Mouse (Mus musculus): ENCODE measurements around the gene Frmd4a. TPM values are rescaled to one million over a fixed set of nuclear protein-coding genes. Genes with fewer than 3 reads are reported as not detected.

The Frmd4a gene
- total RNA-seq, 1 experiment = 9.3 TPM

GRCm38 (mm10) chr2:4285693-4286291, 268.3 kb downstream of the Frmd4a start:
- Histone ChIP-seq H3K9ac (ENCODE audit: insufficient read depth, low read depth, low read length, poor library complexity, severe bottlenecking) (no peak overlapping the region), H3K36me3 (ENCODE audit: control insufficient read depth, insufficient read depth, low read length, poor library complexity, severe bottlenecking) (no peaks in the 10 kb centered on the region), H3K4me3 (ENCODE audit: insufficient read depth in 1 of 2, low read depth in 1 of 2, low read length in 2 of 2, poor library complexity in 1 of 2, severe bottlenecking in 1 of 2) (no peak overlapping the region), H3K9me3 (ENCODE audit: control insufficient read depth, insufficient read depth, low read depth, low read length) (no peaks in the 10 kb centered on the region), H3K27ac (ENCODE audit: insufficient read depth, low read depth, low read length, poor library complexity, severe bottlenecking) (no peak overlapping the region), H3K4me1 (ENCODE audit: control insufficient read depth in 2 of 2, insufficient read depth in 2 of 2, low read length in 2 of 2, poor library complexity in 1 of 2) (no peaks in the 10 kb centered on the region)
- in situ Hi-C loops (cut with MboI; ENCODE audit: low sequenced_read_pairs in 2 of 2, unreplicated experiment in 2 of 2) = no loop called here
- DNase-seq (ENCODE audit: low read depth, low spot score) = no peak
- no peak for TF ChIP-seq ZC3H11A (IDR thresholded peaks at IDR 0.05; ENCODE audit: borderline replicate concordance, low read depth, low read length)
- no peak for TF ChIP-seq HCFC1 (IDR thresholded peaks at IDR 0.05; ENCODE audit: borderline replicate concordance, insufficient read depth, low read length)
- TF ChIP-seq CHD2 (IDR thresholded peaks at IDR 0.05; ENCODE audit: low read depth, low read length) = no peak
- no peak for TF ChIP-seq ZNF384 (IDR thresholded peaks at IDR 0.05; ENCODE audit: low read depth, low read length)
- no peak for TF ChIP-seq MAFK (IDR thresholded peaks at IDR 0.05; ENCODE audit: insufficient read depth, low read depth, low read length)

- in situ Hi-C loops (cut with MboI; ENCODE audit: low sequenced_read_pairs in 2 of 2, unreplicated experiment in 2 of 2) = no loop called here
- DNase-seq (ENCODE audit: low read depth, low spot score) = no peak
- TF ChIP-seq HCFC1 (IDR thresholded peaks at IDR 0.05; ENCODE audit: borderline replicate concordance, insufficient read depth, low read length) = no peak
- TF ChIP-seq CHD2 (IDR thresholded peaks at IDR 0.05; ENCODE audit: low read depth, low read length) = no peak
- no peak for TF ChIP-seq MAFK (IDR thresholded peaks at IDR 0.05; ENCODE audit: insufficient read depth, low read depth, low read length)
- TF ChIP-seq ZNF384 (IDR thresholded peaks at IDR 0.05; ENCODE audit: low read depth, low read length) = no peak
- no peak for TF ChIP-seq ZC3H11A (IDR thresholded peaks at IDR 0.05; ENCODE audit: borderline replicate concordance, low read depth, low read length)
- no peak overlapping the region for H3K4me3 ChIP-seq (ENCODE audit: insufficient read depth in 1 of 2, low read depth in 1 of 2, low read length in 2 of 2, poor library complexity in 1 of 2, severe bottlenecking in 1 of 2)
- H3K36me3 ChIP-seq (ENCODE audit: control insufficient read depth, insufficient read depth, low read length, poor library complexity, severe bottlenecking) = no peaks in the 10 kb centered on the region
- H3K4me1 ChIP-seq (ENCODE audit: control insufficient read depth in 2 of 2, insufficient read depth in 2 of 2, low read length in 2 of 2, poor library complexity in 1 of 2) = no peaks in the 10 kb centered on the region
- no peak overlapping the region for H3K27ac ChIP-seq (ENCODE audit: insufficient read depth, low read depth, low read length, poor library complexity, severe bottlenecking)
- no peak overlapping the region for H3K9ac ChIP-seq (ENCODE audit: insufficient read depth, low read depth, low read length, poor library complexity, severe bottlenecking)
- no peaks in the 10 kb centered on the region for H3K9me3 ChIP-seq (ENCODE audit: control insufficient read depth, insufficient read depth, low read depth, low read length)
Measured at GRCm38 (mm10) chr2:4286390-4286901, 268.9 kb downstream of the Frmd4a start.

DNA sequence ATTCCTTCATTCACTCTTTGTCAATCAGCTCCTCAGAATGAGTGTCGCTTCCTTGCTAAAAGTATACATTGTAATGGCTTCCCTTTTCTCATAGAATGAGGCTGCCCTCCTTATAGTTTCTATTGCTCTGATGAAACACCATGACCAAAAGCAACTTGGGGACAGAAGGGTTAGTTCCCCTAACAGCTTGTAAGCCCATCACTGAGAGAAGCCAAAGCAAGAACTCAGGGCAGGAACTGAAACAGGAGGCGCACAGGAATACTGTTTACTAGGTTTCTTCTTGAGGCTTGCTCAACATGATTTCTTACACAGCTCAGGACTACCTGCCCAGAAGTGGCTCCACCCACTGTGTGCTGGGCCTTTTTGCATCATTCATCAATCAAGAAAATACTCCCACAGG, 273.0 kb downstream of the Frmd4a start:
- in situ Hi-C loops (cut with MboI; ENCODE audit: low sequenced_read_pairs in 2 of 2, unreplicated experiment in 2 of 2) = no loop called here
- H3K27ac ChIP-seq (ENCODE audit: insufficient read depth, low read depth, low read length, poor library complexity, severe bottlenecking) = no peak overlapping the region
- H3K36me3 ChIP-seq (ENCODE audit: control insufficient read depth, insufficient read depth, low read length, poor library complexity, severe bottlenecking) = no peaks in the 10 kb centered on the region
- no peak overlapping the region for H3K4me3 ChIP-seq (ENCODE audit: insufficient read depth in 1 of 2, low read depth in 1 of 2, low read length in 2 of 2, poor library complexity in 1 of 2, severe bottlenecking in 1 of 2)
- no peak overlapping the region for H3K9ac ChIP-seq (ENCODE audit: insufficient read depth, low read depth, low read length, poor library complexity, severe bottlenecking)
- 0 out of 4 replicates have a peak, but pooled peaks cover 0 to 2% of the 10 kb centered on the region in 2 experiments for H3K4me1 ChIP-seq (ENCODE audit: control insufficient read depth in 2 of 2, insufficient read depth in 2 of 2, low read length in 2 of 2, poor library complexity in 1 of 2)
- no peak for DNase-seq (ENCODE audit: low read depth, low spot score)
- TF ChIP-seq ZNF384 (IDR thresholded peaks at IDR 0.05; ENCODE audit: low read depth, low read length) (no peak), MAFK (IDR thresholded peaks at IDR 0.05; ENCODE audit: insufficient read depth, low read depth, low read length) (no peak), ZC3H11A (IDR thresholded peaks at IDR 0.05; ENCODE audit: borderline replicate concordance, low read depth, low read length) (no peak), CHD2 (IDR thresholded peaks at IDR 0.05; ENCODE audit: low read depth, low read length) (no peak), HCFC1 (IDR thresholded peaks at IDR 0.05; ENCODE audit: borderline replicate concordance, insufficient read depth, low read length) (no peak)
- no peaks in the 10 kb centered on the region for H3K9me3 ChIP-seq (ENCODE audit: control insufficient read depth, insufficient read depth, low read depth, low read length)

DNA sequence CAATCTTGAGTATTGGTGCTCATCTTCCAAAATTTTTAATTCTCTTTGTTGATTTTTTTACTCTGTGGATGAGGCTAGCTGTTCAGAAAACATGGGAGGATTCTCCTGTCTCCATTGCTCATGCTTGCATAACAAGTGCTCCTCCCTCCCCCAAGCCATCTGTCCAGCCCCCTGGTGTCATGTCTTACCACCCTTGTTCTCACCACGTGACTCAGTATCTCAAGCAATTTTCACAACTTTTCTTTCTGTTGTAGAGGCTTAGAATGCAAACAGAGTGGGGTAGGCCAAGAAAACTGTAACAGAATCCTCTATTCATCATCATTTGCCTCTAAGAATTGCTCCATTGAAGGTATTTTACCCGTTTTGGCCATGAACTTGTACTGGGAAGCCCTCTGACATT, 273.6 kb downstream of the Frmd4a start:
- no peak for DNase-seq (ENCODE audit: low read depth, low spot score)
- no peak overlapping the region for H3K27ac ChIP-seq (ENCODE audit: insufficient read depth, low read depth, low read length, poor library complexity, severe bottlenecking)
- no peaks in the 10 kb centered on the region for H3K9me3 ChIP-seq (ENCODE audit: control insufficient read depth, insufficient read depth, low read depth, low read length)
- no peak overlapping the region for H3K4me3 ChIP-seq (ENCODE audit: insufficient read depth in 1 of 2, low read depth in 1 of 2, low read length in 2 of 2, poor library complexity in 1 of 2, severe bottlenecking in 1 of 2)
- 0 out of 4 replicates have a peak, but pooled peaks cover 0 to 2% of the 10 kb centered on the region in 2 experiments for H3K4me1 ChIP-seq (ENCODE audit: control insufficient read depth in 2 of 2, insufficient read depth in 2 of 2, low read length in 2 of 2, poor library complexity in 1 of 2)
- no peak for TF ChIP-seq MAFK (IDR thresholded peaks at IDR 0.05; ENCODE audit: insufficient read depth, low read depth, low read length)
- TF ChIP-seq HCFC1 (IDR thresholded peaks at IDR 0.05; ENCODE audit: borderline replicate concordance, insufficient read depth, low read length) = no peak
- no peak for TF ChIP-seq CHD2 (IDR thresholded peaks at IDR 0.05; ENCODE audit: low read depth, low read length)
- no peak for TF ChIP-seq ZC3H11A (IDR thresholded peaks at IDR 0.05; ENCODE audit: borderline replicate concordance, low read depth, low read length)
- no peak for TF ChIP-seq ZNF384 (IDR thresholded peaks at IDR 0.05; ENCODE audit: low read depth, low read length)
- in situ Hi-C loops (cut with MboI; ENCODE audit: low sequenced_read_pairs in 2 of 2, unreplicated experiment in 2 of 2) = no loop called here
- H3K36me3 ChIP-seq (ENCODE audit: control insufficient read depth, insufficient read depth, low read length, poor library complexity, severe bottlenecking) = no peaks in the 10 kb centered on the region
- no peak overlapping the region for H3K9ac ChIP-seq (ENCODE audit: insufficient read depth, low read depth, low read length, poor library complexity, severe bottlenecking)

All from ES-E14 (cell line).